Comparison of ENCODE assay signal across 9 mouse cellular contexts in genomic region chr4:58999686-59000085, GRCm38 (mm10). TPM values are rescaled to one million over a fixed set of nuclear protein-coding genes. Genes with fewer than 3 reads are reported as not detected.
DNase-seq lines count a peak whose midpoint lies in the region; ATAC-seq and TF ChIP-seq lines count a peak whose summit lies in the region.
"Had no signal": no experiment of that assay in that cellular context is flagged by ENCODE, and none has a peak within 500 bp of the region (broad histone marks: within the 10 kb centered on the region; RNA-seq: fewer than 3 reads in every experiment).

No protein-coding gene starts in this region.

- H3K9ac ChIP-seq in neural tube, embryonic 15.5 days (replicated peaks), result no peak overlapping the region
- H3K9ac ChIP-seq in liver, embryonic 14.5 days (replicated peaks), result no peak overlapping the region
- H3K9ac ChIP-seq: hindbrain, embryonic 15.5 days had no signal

- H3K4me1 ChIP-seq in neural tube, embryonic 15.5 days, result peaks cover 16% of the 10 kb centered on the region
- H3K4me1 ChIP-seq in liver, embryonic 14.5 days (replicated peaks; ENCODE audit: control insufficient read depth in 2 of 2, insufficient read depth in 2 of 2, low read length in 1 of 2), result peaks cover 13 to 17% of the 10 kb centered on the region in 2 experiments

- H3K36me3 ChIP-seq in neural tube, embryonic 15.5 days, result no peaks in the 10 kb centered on the region
- no peaks in the 10 kb centered on the region for H3K36me3 ChIP-seq in liver, embryonic 14.5 days (replicated peaks; ENCODE audit: control insufficient read depth, insufficient read depth, low read depth)
- H3K36me3 ChIP-seq: hindbrain, embryonic 15.5 days had no signal

- no peak overlapping the region for H3K4me2 ChIP-seq in neural tube, embryonic 15.5 days
- no peak overlapping the region for H3K4me2 ChIP-seq in liver, embryonic 14.5 days (ENCODE audit: low read depth)
- H3K4me2 ChIP-seq: hindbrain, embryonic 15.5 days had no signal

- WGBS in neural tube, embryonic 15.5 days, result 8% methylated on average over 2 of the region's 2 CpGs
- 3% methylated on average over 2 of the region's 2 CpGs for WGBS in liver, embryonic 14.5 days (ENCODE audit: insufficient replicate concordance)

- peak; percentile 66 for DNase-seq in neural tube, embryonic 10.5 days (ENCODE audit: extremely low spot score, low spot score)
- peak; percentile 77 to 78 for DNase-seq in adrenal gland, postnatal 36 days
- peak; percentile 82 for DNase-seq in kidney, adult 9 months
- peak; percentile 55 to 59 (median 55) for DNase-seq in liver, embryonic 14.5 days (ENCODE audit: low read depth in 3 of 3, low spot score in 3 of 3)
- DNase-seq in right cerebral cortex, adult 2 months (ENCODE audit: low spot score in 2 of 2), result peak; percentile 83 to 87
- DNase-seq in urinary bladder, postnatal 14 days (ENCODE audit: low spot score), result peak; percentile 81

- ATAC-seq in neural tube, embryonic 15.5 days (ENCODE audit: low FRiP score), result no peak
- ATAC-seq in erythroblast, adult 5-6 weeks (replicated peaks; ENCODE audit: low FRiP score, poor library complexity, severe bottlenecking), result 0 out of 2 replicates have a peak, but pooled peaks have one; percentile 48
- no peak for ATAC-seq in liver, embryonic 14.5 days (ENCODE audit: insufficient read depth)

- no peaks in the 10 kb centered on the region for H3K27me3 ChIP-seq in neural tube, embryonic 15.5 days (replicated peaks)
- no peaks in the 10 kb centered on the region for H3K27me3 ChIP-seq in liver, embryonic 14.5 days (ENCODE audit: control insufficient read depth, insufficient read depth, low read length)
- H3K27me3 ChIP-seq: hindbrain, embryonic 15.5 days had no signal

- TF ChIP-seq EP300 in liver, embryonic 14.5 days (IDR thresholded peaks at IDR 0.05; ENCODE audit: low read depth), result no peak

- TF ChIP-seq CTCF in liver, embryonic 14.5 days (IDR thresholded peaks at IDR 0.05; ENCODE audit: low read depth), result peak; percentile 92

- H3K27ac ChIP-seq in neural tube, embryonic 15.5 days (replicated peaks), result no peak overlapping the region
- no peak overlapping the region for H3K27ac ChIP-seq in liver, embryonic 14.5 days
- H3K27ac ChIP-seq: hindbrain, embryonic 15.5 days had no signal

- no peaks in the 10 kb centered on the region for H3K9me3 ChIP-seq in neural tube, embryonic 15.5 days (replicated peaks)
- no peaks in the 10 kb centered on the region for H3K9me3 ChIP-seq in liver, embryonic 14.5 days (ENCODE audit: control insufficient read depth, low read length)
- H3K9me3 ChIP-seq: hindbrain, embryonic 15.5 days had no signal

- no peak overlapping the region for H3K4me3 ChIP-seq in neural tube, embryonic 15.5 days (replicated peaks)
- H3K4me3 ChIP-seq in liver, embryonic 14.5 days (ENCODE audit: insufficient read depth in 1 of 2, low read depth in 2 of 2, low read length in 2 of 2), result no peak overlapping the region
- H3K4me3 ChIP-seq: hindbrain, embryonic 15.5 days had no signal

RNA-seq across cellular contexts. Expression of gene Gm20503, which starts 3.3 kb away (rescaled TPM):
- polyA plus RNA-seq in neural tube, embryonic 15.5 days (2015; fragmentation: Nextera tagmentation; extraction: Ambion mirVana), result 7.0 and 8.2 TPM in 2 replicates
- 1 to 10 TPM; 3.0 to 6.2 TPM for total RNA-seq in adrenal gland, postnatal 36 days (2021)
- not detected in 2 replicates for total RNA-seq in erythroblast, adult 5-6 weeks (2015; ENCODE audit: low replicate concordance)
- total RNA-seq in erythroblast, adult 5-6 weeks (2017; ENCODE audit: low replicate concordance), result not detected in 2 replicates
- polyA plus RNA-seq in liver, embryonic 14.5 days (2012; rRNA removed), result not detected in 2 replicates
- polyA plus RNA-seq in liver, embryonic 14.5 days (2014; fragmentation: Nextera tagmentation; extraction: Ambion mirVana), result 4.4 and 5.1 TPM in 2 replicates

RNA-seq across cellular contexts. Expression of gene Dnajc25, which starts 4.8 kb away (rescaled TPM):
- 8.2 and 9.4 TPM in 2 replicates for polyA plus RNA-seq in neural tube, embryonic 15.5 days (2015; fragmentation: Nextera tagmentation; extraction: Ambion mirVana)
- total RNA-seq in adrenal gland, postnatal 36 days (2021), result 10 to 100 TPM; 14.0 to 18.3 TPM
- 2.9 and 3.1 TPM in 2 replicates for total RNA-seq in erythroblast, adult 5-6 weeks (2015; ENCODE audit: low replicate concordance)
- 3.3 and 4.2 TPM in 2 replicates for total RNA-seq in erythroblast, adult 5-6 weeks (2017; ENCODE audit: low replicate concordance)
- 1.4 and 2.4 TPM in 2 replicates for polyA plus RNA-seq in liver, embryonic 14.5 days (2012; rRNA removed)
- 5.4 and 7.1 TPM in 2 replicates for polyA plus RNA-seq in liver, embryonic 14.5 days (2014; fragmentation: Nextera tagmentation; extraction: Ambion mirVana)

RNA-seq across cellular contexts. Expression of gene Ptgr1, which starts 12.8 kb away (rescaled TPM):
- polyA plus RNA-seq in neural tube, embryonic 15.5 days (2015; fragmentation: Nextera tagmentation; extraction: Ambion mirVana), result 4.3 and 14.8 TPM in 2 replicates
- 10 to 100 TPM; 19.2 to 30.0 TPM for total RNA-seq in adrenal gland, postnatal 36 days (2021)
- total RNA-seq in erythroblast, adult 5-6 weeks (2015; ENCODE audit: low replicate concordance), result 14.6 and 25.0 TPM in 2 replicates
- 6.0 and 8.3 TPM in 2 replicates for total RNA-seq in erythroblast, adult 5-6 weeks (2017; ENCODE audit: low replicate concordance)
- polyA plus RNA-seq in liver, embryonic 14.5 days (2012; rRNA removed), result 6.2 and 11.1 TPM in 2 replicates
- 14.8 and 16.0 TPM in 2 replicates for polyA plus RNA-seq in liver, embryonic 14.5 days (2014; fragmentation: Nextera tagmentation; extraction: Ambion mirVana)

RNA-seq across cellular contexts. Expression of gene Gng10, which starts 35.2 kb away (rescaled TPM):
- 180 and 198 TPM in 2 replicates for polyA plus RNA-seq in neural tube, embryonic 15.5 days (2015; fragmentation: Nextera tagmentation; extraction: Ambion mirVana)
- 10 to 100 TPM; 32.9 to 33.2 TPM for total RNA-seq in adrenal gland, postnatal 36 days (2021)
- 27.2 and 34.6 TPM in 2 replicates for total RNA-seq in erythroblast, adult 5-6 weeks (2015; ENCODE audit: low replicate concordance)
- 11.2 and 17.6 TPM in 2 replicates for total RNA-seq in erythroblast, adult 5-6 weeks (2017; ENCODE audit: low replicate concordance)
- 8.8 and 10.7 TPM in 2 replicates for polyA plus RNA-seq in liver, embryonic 14.5 days (2012; rRNA removed)
- 30.2 and 30.9 TPM in 2 replicates for polyA plus RNA-seq in liver, embryonic 14.5 days (2014; fragmentation: Nextera tagmentation; extraction: Ambion mirVana)

RNA-seq across cellular contexts. Expression of gene Zkscan16, which starts 56.3 kb away (rescaled TPM):
- polyA plus RNA-seq in neural tube, embryonic 15.5 days (2015; fragmentation: Nextera tagmentation; extraction: Ambion mirVana), result 1.8 and 2.1 TPM in 2 replicates
- total RNA-seq in adrenal gland, postnatal 36 days (2021), result 1 to 10 TPM; 1.7 to 2.8 TPM
- total RNA-seq in erythroblast, adult 5-6 weeks (2015; ENCODE audit: low replicate concordance), result not detected in 2 replicates
- total RNA-seq in erythroblast, adult 5-6 weeks (2017; ENCODE audit: low replicate concordance), result not detected in 2 replicates
- polyA plus RNA-seq in liver, embryonic 14.5 days (2012; rRNA removed), result 0.03 and 0.08 TPM in 2 replicates
- 0.06 and 0.11 TPM in 2 replicates for polyA plus RNA-seq in liver, embryonic 14.5 days (2014; fragmentation: Nextera tagmentation; extraction: Ambion mirVana)

Comparison
In these comparisons a context has a peak if more than half of its experiments do, and no peak if none do; other contexts are left out.
1. RNA of gene Gm20503, which starts 3.3 kb away (total RNA-seq): 3.0 to 6.2 TPM in adrenal gland, postnatal 36 days; not detected in erythroblast, adult 5-6 weeks; every median in the first group is over 4 times any median in the second.
2. Peak in every context shown above with its lines, with median percentiles within 50 percentile points of each other: DNase-seq.